Mouse (Mus musculus) bone marrow, adult 2 months (tissue): ENCODE results near the gene Rbm47. TPM values are rescaled to one million over a fixed set of nuclear protein-coding genes. Genes with fewer than 3 reads are reported as not detected.

Source experiments
- H3K27ac ChIP-seq: fragments of 200-500 bp; 2 replicates; pipeline ENCODE4 v1.5.1; 2012; ENCODE audit warnings: low read depth, mild to moderate bottlenecking, control low read depth, inconsistent platforms, low read length; ENCODE audit not compliant: control insufficient read depth, poor library complexity, insufficient read depth
- H3K4me1 ChIP-seq: fragments of 200-500 bp; 2 replicates; pipeline ENCODE4 v1.6.1; 2011; ENCODE audit warnings: low read length; ENCODE audit not compliant: control insufficient read depth, insufficient read depth
- H3K4me3 ChIP-seq: fragments of 200-500 bp; replicated peaks from 2 replicates; pipeline ENCODE3; 2011; ENCODE audit warnings: mild to moderate bottlenecking, low read depth, low read length, control low read depth; ENCODE audit not compliant: control insufficient read depth
- CTCF ChIP-seq: fragments of 200-500 bp; IDR thresholded peaks from 2 replicates; pipeline ENCODE4 v1.5.1; 2011; ENCODE audit warnings: low read length, control low read depth; ENCODE audit not compliant: control insufficient read depth, insufficient read depth
- POLR2A ChIP-seq: fragments of 200-500 bp; IDR thresholded peaks from 2 replicates; pipeline ENCODE4 v1.6.1; 2011; ENCODE audit warnings: low read depth, mild to moderate bottlenecking, control low read depth, low read length, borderline replicate concordance; ENCODE audit not compliant: control insufficient read depth
- WGBS: fragments of 180-500 bp; shearing (Covaris S2); methylation state at CpG from one replicate; pipeline ENCODE4 v1.1.7; 2018; 5-methylcytosine and 5-hydroxymethylcytosine counted together
- polyA plus RNA-seq: library from polyadenylated mRNA; stranded (reverse); fragments of >200 nt; gene quantifications from 2 replicates; pipeline ENCODE4 v1.2.4, GENCODE M21; 2011; ENCODE audit warnings: low replicate concordance; ENCODE audit not compliant: missing spikeins, insufficient read depth, insufficient read length

Gene Rbm47
- polyA plus RNA-seq, 1 experiment = 4.9 TPM

DNA sequence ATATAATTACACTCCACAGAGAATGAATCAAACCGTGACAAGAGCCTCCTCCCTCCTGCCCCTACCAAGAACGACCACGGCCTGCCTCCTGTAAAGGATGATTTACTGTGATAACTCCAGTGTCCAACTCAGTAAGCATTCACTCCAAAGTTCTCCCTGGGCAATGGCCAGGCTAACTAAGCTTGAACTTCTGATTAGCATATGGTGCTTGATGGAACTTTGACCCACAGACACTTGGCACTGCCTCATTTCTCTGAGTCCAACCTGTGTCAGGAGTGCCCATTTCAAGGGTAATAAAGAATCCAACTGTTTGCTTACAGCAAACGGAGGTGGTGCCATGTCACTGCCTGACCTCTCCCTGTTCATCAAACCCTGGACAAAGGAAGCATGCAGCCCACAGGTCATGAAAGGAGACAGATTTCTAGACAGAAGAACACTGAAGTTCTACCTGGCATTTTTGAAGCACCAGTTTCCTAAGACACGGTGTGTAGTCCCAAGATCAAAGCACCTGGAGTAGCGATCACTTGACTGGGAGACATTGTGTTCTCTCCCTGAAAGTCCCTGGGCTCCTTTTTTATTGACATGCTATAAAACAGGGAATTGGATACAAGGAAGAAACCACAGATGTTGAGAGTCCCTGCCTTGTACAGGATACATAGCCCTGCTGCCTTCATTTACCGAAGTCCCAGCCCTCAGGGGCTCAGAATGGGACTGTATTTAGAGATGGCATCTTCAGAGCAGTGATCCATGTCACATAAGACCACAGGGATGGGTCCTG is 74.6 kb downstream of the Rbm47 start:
- 66% methylated on average over 7 of the region's 7 CpGs for WGBS
- TF ChIP-seq CTCF = no peak
- no peak for TF ChIP-seq POLR2A
- H3K27ac ChIP-seq = no peak overlapping the region
- no peak overlapping the region for H3K4me3 ChIP-seq
- H3K4me1 ChIP-seq = no peaks in the 10 kb centered on the region; the same call in 1 of the 2 replicates

GRCm38 (mm10) chr5:66096081-66096480 is 76.8 kb downstream of the Rbm47 start:
- no peak for TF ChIP-seq CTCF
- no peak for TF ChIP-seq POLR2A
- H3K4me1 ChIP-seq = peaks cover under 1% of the 10 kb centered on the region
- WGBS = 43% methylated on average over 6 of the region's 6 CpGs
- H3K4me3 ChIP-seq = no peak overlapping the region
- no peak overlapping the region for H3K27ac ChIP-seq

DNA sequence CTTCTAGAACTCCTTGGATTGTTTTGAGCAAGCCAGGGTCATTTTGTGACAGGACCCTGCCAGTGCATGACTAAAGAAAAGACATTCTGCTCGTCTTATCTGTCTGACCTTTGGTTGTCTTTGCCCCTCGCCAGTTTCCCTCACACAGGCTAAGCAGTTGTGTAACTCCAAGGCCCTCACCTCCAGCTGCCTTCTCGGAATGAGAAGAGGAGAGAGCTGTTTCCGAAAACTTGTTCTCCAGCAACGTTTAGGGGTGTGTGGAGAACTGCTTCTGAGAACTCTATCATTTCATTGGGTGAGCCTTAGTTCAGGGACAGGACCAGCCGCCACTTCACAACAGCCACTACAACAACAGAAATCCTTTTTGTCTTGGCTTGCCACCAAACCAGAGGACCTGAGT is 77.8 kb downstream of the Rbm47 start:
- WGBS = 65% methylated on average over 6 of the region's 6 CpGs
- TF ChIP-seq CTCF (no peak), POLR2A (no peak)
- Histone ChIP-seq H3K4me3 (no peak overlapping the region), H3K4me1 (peaks cover 2% of the 10 kb centered on the region), H3K27ac (no peak overlapping the region)

DNA sequence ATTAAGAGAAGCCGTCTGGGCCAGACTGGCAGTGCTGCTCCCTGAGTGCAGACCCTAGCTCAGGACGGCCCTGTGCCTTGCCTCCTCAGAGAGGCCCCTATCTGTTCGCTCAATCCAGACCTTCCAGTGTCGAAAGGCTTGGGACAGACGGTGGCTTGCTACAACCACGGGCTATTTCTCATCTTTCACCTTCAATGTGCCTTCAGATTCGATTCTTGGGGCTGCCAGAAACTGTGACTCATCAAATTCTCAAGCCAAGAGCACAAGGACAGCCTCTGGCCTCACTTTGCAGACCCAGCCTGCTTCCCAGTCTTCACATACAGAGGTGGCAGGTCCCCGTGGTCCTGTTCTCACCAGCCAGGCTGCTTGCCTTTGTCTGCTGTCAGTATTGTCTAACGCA is 82.9 kb downstream of the Rbm47 start:
- H3K27ac ChIP-seq = no peak overlapping the region
- WGBS = 24% methylated on average over 9 of the region's 9 CpGs
- H3K4me3 ChIP-seq = no peak overlapping the region
- peaks cover 2% of the 10 kb centered on the region for H3K4me1 ChIP-seq
- TF ChIP-seq POLR2A (no peak), CTCF (no peak)

DNA sequence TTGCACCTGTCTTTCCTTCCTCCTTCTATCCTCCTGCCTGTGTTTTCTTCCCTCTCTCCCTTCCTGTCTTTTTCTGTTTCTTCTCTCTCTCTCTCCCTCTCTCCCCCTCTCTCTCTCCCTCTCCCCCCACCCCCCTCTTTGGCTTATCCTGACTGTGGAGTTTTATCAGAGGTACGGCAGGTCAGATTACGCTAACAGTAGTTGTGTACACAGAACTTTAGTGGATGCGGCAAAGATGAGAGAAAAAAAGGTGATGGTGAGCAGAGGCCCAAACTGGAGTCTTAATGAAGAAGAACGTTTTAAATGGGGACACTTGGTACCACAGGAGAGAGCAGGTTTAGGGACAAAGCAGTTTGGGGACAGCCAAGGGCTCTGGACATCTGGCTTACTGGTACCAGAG is 83.3 kb downstream of the Rbm47 start:
- TF ChIP-seq POLR2A = no peak
- TF ChIP-seq CTCF = no peak
- no peak overlapping the region for H3K4me3 ChIP-seq
- H3K27ac ChIP-seq = no peak overlapping the region
- WGBS = 59% methylated on average over 4 of the region's 4 CpGs
- peaks cover 2% of the 10 kb centered on the region for H3K4me1 ChIP-seq

GRCm38 (mm10) chr5:66088902-66089295 is 84.0 kb downstream of the Rbm47 start:
- TF ChIP-seq CTCF (no peak), POLR2A (no peak)
- Histone ChIP-seq H3K4me3 (no peak overlapping the region), H3K27ac (no peak overlapping the region), H3K4me1 (peaks cover 2% of the 10 kb centered on the region)
- 64% methylated on average over 5 of the region's 5 CpGs for WGBS

GRCm38 (mm10) chr5:66088247-66088901 is 84.5 kb downstream of the Rbm47 start:
- no peak overlapping the region for H3K4me3 ChIP-seq
- peaks cover 2% of the 10 kb centered on the region for H3K4me1 ChIP-seq
- no peak overlapping the region; the same call in 1 of the 2 replicates for H3K27ac ChIP-seq
- WGBS = 56% methylated on average over 4 of the region's 4 CpGs
- TF ChIP-seq CTCF (no peak), POLR2A (no peak)

GRCm38 (mm10) chr5:66086952-66087351 is 86.0 kb downstream of the Rbm47 start:
- H3K4me1 ChIP-seq = peaks cover 3% of the 10 kb centered on the region
- no peak overlapping the region for H3K4me3 ChIP-seq
- 22% methylated on average over 9 of the region's 9 CpGs for WGBS
- TF ChIP-seq CTCF (no peak), POLR2A (no peak)
- no peak overlapping the region for H3K27ac ChIP-seq
